Mouse (Mus musculus) erythroblast, embryonic 14.5 days (primary cell): ENCODE data around the gene Mapk10.

ENCODE experiments used
- GATA1 ChIP-seq: IDR thresholded peaks from 2 replicates; pipeline ENCODE4 v1.6.1; 2012; ENCODE audit warnings: low read length, inconsistent platforms, mixed read lengths
- TAL1 ChIP-seq: IDR thresholded peaks from 3 replicates; pipeline ENCODE4 v1.6.1; 2012; ENCODE audit warnings: low read length, inconsistent platforms, mixed read lengths

GRCm38 (mm10) chr5:102998524-102998923, 212.6 kb downstream of the Mapk10 start:
- TF ChIP-seq GATA1, result no peak
- TF ChIP-seq TAL1, result no peak
